Mouse (Mus musculus) erythroblast, adult 5-6 weeks (primary cell): ENCODE measurements around the gene Osbpl6. TPM values are rescaled to one million over a fixed set of nuclear protein-coding genes. Genes with fewer than 3 reads are reported as not detected.

Source experiments
- ATAC-seq: replicated peaks from 2 replicates; pipeline ENCODE4 v1.8.0; 2016; ENCODE audit warnings: moderate number of reproducible peaks, mild to moderate bottlenecking, moderate TSS enrichment, inconsistent platforms; ENCODE audit not compliant: poor library complexity, low FRiP score, severe bottlenecking
- total RNA-seq, 2 experiments: library from RNA; stranded (forward) in 1 of 2; stranded (reverse) in 1 of 2; fragments of 150-400 nt in 1 of 2; fragments of 200-764, 138-1000 nt in 1 of 2; gene quantifications; 2 replicates each; pipeline versions ENCODE4 v1.2.3 to v1.2.4; 2015 to 2017; ENCODE audit warnings: low replicate concordance in 2 of 2

Osbpl6 gene
- total RNA-seq, 2 experiments from 2014 or later, result not detected

DNA sequence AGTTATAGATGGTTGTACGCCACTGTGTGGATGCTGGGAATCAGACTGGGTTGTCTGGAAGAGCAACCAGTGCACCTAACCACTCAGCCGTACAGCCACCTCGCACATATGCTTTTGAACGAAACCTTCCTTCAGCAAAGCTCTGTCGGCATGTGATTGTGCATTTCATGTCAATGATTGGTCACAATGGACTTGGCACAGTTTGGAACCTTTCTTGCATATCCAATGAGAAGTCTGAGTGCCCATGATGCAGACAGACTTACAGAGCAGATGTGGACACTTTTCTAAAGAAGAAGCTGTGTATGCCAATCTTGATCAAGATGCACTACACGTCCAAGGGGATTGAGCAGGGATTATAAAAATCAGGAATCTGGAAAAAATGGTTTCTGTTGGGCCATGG lies 85.1 kb downstream of the Osbpl6 start:
- no peak for ATAC-seq

DNA sequence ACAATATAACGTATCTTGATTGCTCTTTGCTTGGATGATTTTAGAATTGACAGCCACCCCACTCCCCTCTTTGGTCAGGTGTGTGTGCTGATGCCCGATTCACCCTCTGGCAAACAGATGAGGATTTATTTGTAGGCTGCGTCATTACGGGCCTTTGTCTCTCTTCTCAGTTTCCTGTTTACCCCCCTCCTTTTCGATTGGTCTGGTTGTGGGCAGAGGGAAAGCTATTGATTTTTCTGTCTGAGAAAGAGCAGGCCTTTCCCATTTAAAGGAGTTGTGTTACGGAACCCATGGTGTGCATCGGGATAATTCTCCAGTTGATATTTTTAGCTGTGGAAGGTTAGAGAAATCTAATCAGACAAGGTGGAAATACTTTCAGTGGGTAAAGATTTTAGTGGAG lies 85.9 kb downstream of the Osbpl6 start:
- ATAC-seq, result no peak

DNA sequence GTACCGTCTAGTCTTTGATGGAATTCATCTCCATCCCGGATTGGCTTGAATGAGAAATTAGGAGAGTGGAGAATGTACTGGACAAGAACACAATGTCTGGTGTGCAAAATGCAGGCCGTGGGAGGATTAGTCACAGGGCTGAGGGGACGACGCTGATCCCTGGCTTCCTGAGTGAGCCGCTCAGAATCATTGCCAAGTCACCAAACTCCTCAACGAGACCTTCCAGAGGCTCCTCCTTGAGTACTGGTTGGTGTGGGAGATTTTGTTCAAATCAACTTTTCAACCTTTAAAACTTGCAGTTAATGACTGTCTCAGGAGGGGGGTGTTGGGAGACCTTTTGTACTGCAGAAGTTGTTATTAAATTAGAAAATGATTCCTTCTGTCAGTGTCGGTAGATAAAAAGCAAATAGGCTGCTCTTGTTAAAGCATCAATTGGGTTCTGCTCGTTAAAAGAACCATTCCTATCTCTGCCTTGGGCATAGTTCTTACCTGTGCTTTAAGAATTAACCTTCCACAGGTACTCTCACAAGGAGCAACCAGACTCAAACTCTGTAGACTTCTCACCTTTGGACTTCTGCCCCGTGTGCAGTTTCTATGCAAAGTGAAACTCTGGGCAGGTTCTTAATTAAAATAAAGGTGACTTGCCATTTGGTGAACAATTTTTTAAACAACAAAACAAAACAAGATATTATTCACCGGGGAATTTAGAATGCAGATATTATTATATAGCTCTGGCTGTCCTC lies 89.9 kb downstream of the Osbpl6 start:
- ATAC-seq, result no peak

DNA sequence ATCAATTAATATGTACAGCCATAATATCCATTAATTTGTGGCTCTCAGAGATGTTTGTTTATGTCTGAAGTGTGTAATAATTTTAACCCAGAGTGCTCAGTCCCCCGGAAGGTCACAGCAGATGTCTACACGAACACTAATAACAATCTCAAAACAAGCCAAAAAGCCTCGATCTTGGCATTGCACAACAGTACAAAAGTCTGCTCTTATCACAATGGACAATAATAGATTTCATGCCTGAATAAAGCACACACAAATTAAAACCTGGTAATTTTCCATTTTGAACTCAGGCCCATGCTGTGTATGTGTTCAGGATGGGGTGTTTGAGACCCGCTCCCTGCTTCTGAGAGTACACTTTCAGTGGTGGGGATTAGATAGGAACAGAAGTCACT lies 90.4 kb downstream of the Osbpl6 start:
- no peak for ATAC-seq

DNA sequence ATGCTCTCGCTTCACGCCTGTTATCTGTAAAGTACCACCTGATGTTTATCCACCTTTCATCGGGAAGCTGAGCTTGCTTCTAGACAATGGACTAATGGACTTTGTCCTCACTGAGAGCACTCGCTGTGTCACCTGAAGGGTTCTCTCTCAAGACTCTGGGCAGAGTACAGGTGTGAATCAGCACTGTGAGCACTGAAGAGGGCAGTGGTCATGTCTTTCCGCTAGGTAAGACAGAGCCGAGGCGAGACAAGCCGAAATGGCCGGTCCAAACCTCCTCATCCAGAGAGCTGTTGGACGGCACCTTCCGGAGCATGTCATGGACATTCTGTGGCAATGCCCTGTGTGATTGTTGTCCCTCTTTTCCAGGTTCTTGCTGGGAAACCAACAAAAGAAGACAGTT lies 92.6 kb downstream of the Osbpl6 start:
- ATAC-seq, result no peak

DNA sequence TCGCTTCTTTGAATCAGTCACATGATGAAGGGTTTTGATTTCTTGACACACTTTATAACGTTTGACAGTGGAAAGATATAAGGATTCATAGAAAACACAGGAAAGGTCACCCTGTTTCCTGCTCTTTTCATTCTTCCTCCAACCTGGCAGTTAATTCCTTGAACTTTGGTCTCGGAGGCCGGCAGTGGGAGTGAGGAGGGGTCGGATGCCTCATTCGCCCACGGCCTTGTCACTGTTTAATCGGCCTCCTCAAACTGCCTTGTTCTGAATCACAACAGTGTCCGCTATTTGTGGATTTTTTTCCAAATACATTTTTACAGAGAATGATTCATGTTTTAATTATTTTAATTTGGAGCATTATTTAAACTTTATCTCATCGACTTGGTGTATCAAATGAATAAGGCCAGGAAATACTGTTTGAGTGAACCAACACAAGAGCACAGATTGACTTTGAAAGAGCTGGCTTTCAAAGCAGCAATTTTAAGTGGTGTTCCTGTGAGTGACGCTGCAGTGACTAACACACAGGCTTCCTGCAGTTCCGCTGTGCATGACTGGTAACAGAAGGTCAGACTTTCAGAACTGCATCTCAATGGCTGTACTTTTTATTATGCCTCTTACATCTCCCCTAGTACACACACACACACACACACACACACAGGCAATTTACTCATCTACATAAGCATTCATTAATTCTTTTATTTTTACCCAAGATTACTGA lies 98.0 kb downstream of the Osbpl6 start:
- ATAC-seq, result no peak

DNA sequence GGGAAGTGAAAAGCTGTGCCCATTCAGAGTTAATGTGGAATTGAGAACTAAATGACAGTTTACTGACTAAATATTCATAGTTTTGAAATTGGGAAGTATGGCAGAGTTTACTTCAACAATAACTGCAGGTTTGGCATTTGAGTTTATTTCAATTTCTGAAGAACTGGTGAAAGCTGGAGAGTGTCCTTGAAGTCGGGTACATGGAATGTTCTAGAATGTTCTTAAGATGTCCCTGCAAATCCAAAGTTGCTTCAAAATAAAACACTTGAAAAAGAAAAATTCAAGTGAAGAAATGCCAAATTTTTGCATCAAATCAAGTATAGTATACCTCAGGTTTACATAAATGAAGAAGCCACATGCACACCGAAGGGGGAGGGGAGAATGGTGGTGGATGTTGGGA lies 98.7 kb downstream of the Osbpl6 start:
- no peak for ATAC-seq

DNA sequence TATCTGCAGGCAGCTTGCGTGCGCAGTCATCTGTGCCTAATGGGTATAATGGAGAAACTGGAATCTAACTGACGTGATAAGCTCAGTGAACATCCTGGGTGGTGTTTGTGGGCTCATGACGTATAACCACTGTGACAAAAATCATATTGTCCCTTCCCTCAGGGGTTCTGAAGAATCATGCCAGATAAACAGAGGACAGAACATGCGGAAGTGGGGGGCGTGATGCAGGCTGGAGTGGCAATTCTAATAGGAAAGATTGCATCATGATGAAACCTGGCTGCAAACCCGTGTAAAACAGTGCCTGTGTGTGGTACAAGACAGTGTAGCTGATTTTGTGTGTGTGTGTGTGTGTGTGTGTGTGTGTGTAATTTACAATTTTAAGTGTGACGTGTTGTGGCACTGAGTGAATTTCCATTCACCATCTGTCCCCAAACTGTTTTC lies 105.0 kb downstream of the Osbpl6 start:
- no peak for ATAC-seq

DNA sequence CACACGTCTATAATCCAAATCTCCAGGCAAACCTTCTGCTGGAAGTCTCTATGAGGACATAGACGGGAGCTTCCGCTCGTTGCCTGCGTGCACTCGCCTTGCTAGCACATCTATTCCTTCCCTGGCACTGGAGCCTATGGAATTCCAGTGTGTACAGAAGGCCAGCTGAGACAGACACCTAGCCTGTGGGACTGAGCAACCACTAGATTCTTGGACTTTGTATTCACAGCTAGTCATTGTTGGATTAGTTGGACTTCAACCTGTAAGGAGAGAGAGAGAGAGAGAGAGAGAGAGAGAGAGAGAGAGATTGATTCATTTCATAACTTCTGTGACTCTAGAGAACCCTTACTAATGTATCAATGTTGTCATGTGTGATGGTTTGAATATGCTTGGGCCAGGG lies 105.8 kb downstream of the Osbpl6 start:
- no peak for ATAC-seq

DNA sequence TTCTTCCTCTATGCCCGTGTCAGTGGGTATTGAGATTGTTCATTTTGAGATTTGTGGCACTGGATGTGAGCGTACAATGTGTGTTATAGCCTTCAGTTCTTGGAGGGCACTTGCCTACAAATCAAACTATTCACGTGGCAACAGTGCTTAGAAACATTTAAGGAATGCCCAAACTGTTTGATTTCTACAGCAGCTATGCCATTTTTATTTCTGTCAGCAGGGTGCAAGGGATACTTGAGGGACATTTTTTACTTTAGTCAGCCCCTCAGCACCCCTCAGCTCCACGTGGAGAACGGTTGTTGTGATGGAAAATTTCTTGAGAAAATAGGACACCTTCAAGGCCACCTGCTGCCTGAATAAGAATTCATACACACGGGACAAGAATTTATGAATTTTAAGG lies 106.6 kb downstream of the Osbpl6 start:
- no peak for ATAC-seq

DNA sequence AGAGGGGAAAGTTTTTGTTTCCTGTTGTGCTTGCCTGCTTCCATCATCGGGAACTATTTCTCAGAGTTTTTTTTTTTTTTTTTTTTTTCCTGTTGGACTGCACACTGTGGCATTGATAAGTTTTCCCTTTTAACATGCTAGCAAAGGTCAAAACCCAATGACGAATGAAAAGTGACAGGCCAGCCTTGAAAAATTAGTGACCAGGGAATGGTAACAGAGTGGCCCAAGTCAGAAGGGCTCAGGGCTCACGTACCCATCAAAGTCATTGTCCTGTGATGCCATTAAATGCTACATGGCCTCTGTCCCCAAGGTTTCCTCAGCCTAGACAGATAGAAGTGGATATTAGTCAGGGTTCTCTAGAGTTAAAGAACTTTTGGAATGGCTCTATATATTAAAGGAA lies 107.0 kb downstream of the Osbpl6 start:
- ATAC-seq, result no peak

DNA sequence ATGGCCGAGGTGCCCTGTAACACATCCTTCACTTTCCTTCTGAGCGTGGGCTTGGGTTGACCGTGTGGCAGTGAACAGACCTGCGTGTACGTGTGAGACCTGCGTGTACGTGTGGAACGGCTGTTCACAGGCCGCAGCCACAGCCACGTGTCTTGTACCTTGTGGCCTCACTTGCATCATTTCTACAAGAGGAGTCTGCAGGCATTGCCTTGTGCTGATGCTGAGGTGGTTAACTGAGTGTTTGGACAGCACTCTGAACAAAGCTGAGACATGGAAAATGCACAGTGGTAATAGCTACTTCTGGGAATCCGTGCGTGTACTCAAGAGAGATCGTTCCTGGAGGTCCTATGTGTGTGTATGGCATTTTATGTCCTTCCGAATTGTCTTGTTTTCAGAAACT lies 111.2 kb downstream of the Osbpl6 start:
- ATAC-seq, result no peak

DNA sequence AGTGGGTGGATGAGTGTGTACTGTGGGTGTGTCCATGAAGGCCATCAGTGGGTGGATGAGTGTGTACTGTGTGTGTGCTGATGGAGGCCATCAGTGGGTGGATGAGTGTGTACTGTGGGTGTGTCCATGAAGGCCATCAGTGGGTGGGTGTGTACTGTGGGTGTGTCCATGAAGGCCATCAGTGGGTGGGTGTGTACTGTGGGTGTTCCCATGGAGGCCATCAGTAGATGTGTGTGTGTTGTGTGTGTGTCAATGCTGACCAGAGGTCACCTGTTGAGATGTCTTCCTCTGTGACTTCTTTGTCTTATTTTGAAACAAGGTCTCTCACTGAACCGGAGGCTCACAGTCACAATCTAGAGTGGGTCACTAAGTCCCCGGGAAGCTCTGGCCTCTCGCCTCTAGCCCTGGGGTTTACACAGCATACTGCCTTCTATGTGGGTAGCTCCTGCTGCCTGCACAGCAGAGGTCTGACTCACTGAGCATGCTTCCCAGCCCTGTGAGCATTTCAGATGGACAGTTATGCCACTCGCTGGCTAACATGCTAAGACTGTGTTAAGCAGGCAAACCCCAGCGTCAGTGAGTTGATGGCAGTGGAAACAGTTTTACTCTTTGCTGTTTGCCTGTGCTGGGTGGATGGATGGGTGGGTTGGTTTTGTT lies 112.2 kb downstream of the Osbpl6 start:
- ATAC-seq, result no peak

DNA sequence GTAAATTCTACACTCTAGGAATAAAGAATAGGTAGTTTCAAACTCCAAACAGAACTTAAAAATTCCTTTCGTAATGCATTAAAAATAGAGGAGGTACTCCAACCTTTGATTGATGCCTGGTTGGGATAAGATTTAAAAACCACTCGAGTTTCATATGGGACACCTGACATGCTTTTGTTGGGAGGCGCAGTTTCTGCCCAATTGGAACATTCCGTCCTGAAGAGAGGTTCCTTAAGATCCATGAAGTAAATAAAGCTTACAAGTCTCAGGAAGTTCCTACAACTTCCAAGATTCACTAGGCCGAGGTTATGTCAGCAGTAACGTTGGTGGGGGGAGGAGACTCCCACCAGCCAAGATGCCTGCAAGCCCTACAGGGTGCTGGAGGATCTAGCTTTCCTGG lies 115.3 kb downstream of the Osbpl6 start:
- ATAC-seq, result no peak

DNA sequence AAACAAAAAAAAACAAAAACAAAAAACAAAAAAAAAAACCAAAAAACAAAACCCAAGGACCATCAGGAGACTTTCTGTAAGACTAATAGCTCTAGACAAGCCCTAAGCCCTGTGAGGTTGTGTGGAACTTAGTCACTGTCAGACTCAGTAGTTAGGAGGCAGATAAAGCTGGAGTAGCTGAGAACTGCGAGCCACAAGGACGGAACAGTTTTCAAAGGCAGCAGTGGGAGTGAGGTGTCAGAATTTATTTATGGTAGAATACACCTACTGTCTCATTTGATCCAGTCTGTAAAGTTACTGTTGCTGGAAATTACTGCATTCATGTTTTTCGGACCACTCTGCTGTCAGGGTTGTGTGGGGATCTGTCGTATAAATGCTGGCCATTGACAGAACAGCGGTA lies 118.1 kb downstream of the Osbpl6 start:
- no peak for ATAC-seq

DNA sequence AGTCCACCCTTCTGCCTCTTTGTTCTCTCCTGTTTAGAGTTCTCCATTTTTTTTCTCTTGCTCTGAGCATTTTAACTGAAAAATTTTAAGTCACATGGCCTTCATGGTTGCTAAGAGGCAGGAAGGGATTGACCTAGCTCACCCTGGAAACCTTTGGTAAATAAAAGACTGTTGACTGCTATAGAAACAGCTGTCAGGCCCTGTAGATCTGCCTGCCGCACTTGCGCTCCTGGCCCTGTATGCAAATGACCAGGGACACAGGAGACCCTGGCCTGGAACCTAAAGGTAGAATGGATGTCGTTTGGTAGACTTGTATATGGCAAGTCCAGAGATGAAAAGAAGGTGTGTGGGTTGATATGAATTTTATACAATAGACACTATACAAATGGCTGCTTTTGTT lies 119.3 kb downstream of the Osbpl6 start:
- no peak for ATAC-seq

DNA sequence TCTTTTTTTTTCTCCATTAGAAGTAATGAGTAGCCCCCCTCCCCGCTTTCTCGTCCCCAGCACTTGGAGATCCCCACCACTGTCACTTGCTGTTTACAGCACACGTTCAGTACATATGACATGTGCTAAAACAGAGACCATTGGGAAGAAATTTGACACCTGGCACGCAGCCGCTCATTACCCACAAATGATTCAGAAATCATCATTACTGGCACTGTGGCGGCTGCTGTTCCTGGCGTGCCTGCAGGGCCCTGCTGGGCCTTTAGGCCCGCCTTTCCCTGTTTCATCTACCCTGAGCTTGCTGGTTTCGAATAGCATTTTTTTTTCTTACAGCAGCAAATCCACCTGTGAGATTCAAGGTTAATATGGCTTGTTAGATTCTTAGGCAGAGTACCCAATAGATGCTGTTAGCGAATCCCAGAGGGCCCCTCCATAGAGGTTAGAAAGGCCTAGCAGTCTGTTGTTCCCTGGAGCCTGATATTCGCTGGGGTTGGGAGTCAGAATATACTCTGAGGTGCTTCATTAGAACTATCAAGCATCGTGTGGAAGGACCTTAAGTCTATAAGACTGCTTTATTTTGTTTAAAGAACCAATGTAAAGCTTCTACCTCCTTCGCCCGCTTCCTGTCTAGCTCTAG lies 126.3 kb downstream of the Osbpl6 start:
- ATAC-seq, result no peak

DNA sequence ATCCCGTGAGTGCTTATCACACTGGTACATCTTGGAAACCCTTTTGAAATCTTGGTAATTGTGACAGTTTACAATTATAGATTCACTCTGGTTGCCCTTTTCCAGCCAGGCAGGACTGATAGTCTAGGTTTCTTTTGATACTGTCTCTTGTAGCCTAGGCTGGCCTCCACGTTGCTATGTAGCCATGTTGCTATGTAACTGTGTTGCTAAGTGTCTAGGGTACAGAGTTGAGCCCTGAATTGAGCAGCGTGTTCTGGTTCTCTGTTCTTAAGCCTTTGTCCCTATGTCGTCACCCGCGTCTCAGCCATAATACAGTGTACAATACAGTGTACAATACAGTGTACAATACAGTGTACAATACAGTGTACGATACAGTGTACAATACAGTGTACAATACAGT lies 128.6 kb downstream of the Osbpl6 start:
- no peak for ATAC-seq

DNA sequence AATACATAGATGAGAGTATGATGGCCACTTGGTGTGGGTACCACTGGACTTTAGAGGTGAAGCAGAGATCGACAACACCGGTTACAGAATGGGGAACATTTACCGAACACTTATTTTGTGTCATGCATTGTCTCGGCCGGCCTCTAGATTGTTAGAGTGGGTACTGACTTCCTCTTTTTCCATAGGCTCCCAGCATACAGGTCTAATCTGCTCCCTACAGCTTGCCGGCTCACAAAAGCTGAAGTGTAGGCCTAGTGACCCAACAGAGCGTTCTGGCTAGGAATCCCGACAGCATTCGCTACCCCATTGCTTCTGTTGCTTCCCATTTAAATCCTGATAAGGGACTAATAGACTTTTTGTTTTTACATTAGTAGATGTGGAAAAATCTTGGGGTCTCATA lies 135.6 kb downstream of the Osbpl6 start:
- ATAC-seq, result no peak

DNA sequence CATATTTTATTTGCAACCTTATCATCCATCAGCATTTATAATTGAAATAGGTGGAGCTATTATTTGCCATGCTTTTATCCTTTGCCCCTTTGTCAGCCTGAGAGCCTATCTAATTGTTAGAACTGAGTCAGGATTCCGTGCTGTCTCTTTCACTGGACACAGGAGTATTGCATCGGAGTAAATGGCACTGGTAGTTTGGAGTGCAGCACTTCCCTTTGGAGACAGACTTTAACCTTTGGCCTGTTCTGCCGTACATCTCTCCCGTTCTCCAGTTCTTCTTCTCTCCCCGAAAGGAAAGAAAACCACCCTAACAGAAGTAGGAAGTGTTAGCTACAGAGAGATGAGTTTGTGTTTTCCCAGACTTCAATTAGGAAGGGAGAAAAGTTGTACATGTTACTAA lies 136.6 kb downstream of the Osbpl6 start:
- ATAC-seq, result no peak

DNA sequence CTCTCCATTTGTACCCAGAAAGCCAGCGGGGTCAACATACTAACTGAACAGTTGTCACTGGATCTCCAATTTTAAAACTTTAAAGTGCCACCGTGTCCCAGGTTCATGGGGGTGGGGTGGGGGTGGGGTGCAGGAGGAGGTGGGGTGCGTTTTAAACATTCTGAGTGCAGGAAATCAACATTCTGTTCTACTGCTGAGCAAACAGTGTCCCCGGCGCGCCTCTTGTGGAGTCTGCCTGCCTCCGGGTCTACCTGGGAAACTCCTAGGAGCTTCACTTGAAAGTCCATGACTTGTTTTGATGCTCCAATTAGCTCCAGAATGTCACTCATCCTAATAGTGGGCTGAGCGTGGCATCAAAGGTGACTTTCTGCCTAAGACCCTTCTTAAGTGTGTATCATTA lies 139.2 kb downstream of the Osbpl6 start:
- no peak for ATAC-seq
